Mouse (Mus musculus) olfactory bulb, adult 2 months (tissue): ENCODE measurements around the gene Eif1ad.

ENCODE experiments used
- CTCF ChIP-seq: fragments of 200-500 bp; IDR thresholded peaks from 2 replicates; pipeline ENCODE4 v1.5.1; 2012; ENCODE audit warnings: low read depth, mild to moderate bottlenecking, low read length, moderate library complexity; ENCODE audit not compliant: insufficient read depth
- POLR2A ChIP-seq: fragments of 200-500 bp; IDR thresholded peaks from 2 replicates; pipeline ENCODE4 v1.6.1; 2012; ENCODE audit warnings: mild to moderate bottlenecking, low read depth, low read length, moderate library complexity; ENCODE audit not compliant: insufficient read depth

- TF ChIP-seq POLR2A (no peak), CTCF (no peak)
Measured at GRCm38 (mm10) chr19:5394168-5394567, 27.6 kb downstream of the Eif1ad start.
